Mouse (Mus musculus): ENCODE measurements at regions not wholly inside any gene's neighbourhood (a gene's known extent, or its start where the extent isn't known, plus 50 kb on each side); places are given as distances from the start of the nearest gene placed in this dataset.

GRCm38 (mm10) chr2:167852582-167852981 is 79.3 kb upstream of the Ptpn1 start:
- Histone ChIP-seq H3K4me3 (ENCODE audit: low read depth, low read length) (no peak overlapping the region), H3K9ac (ENCODE audit: low read depth, low read length) (no peak overlapping the region), H3K4me1 (ENCODE audit: control insufficient read depth, insufficient read depth, low read length) (no peaks in the 10 kb centered on the region), H3K36me3 (ENCODE audit: control insufficient read depth, insufficient read depth, low read length) (no peaks in the 10 kb centered on the region), H3K27ac (ENCODE audit: low read length) (no peak overlapping the region), H3K9me3 (replicated peaks; ENCODE audit: control insufficient read depth, low read length, poor library complexity, severe bottlenecking) (no peaks in the 10 kb centered on the region), H3K27me3 (ENCODE audit: control insufficient read depth, insufficient read depth, low read depth, low read length) (no peaks in the 10 kb centered on the region), H3K4me2 (ENCODE audit: low read length) (no peak overlapping the region)
- ATAC-seq = no peak
- WGBS = 84% methylated on average over 9 of the region's 9 CpGs

GRCm38 (mm10) chr2:167851216-167851896 is 80.5 kb upstream of the Ptpn1 start:
- Histone ChIP-seq H3K27me3 (ENCODE audit: control insufficient read depth, insufficient read depth, low read depth, low read length) (no peaks in the 10 kb centered on the region), H3K4me3 (ENCODE audit: low read depth, low read length) (no peak overlapping the region), H3K4me2 (ENCODE audit: low read length) (no peak overlapping the region), H3K4me1 (ENCODE audit: control insufficient read depth, insufficient read depth, low read length) (no peaks in the 10 kb centered on the region), H3K9ac (ENCODE audit: low read depth, low read length) (no peak overlapping the region), H3K27ac (ENCODE audit: low read length) (no peak overlapping the region), H3K9me3 (replicated peaks; ENCODE audit: control insufficient read depth, low read length, poor library complexity, severe bottlenecking) (no peaks in the 10 kb centered on the region), H3K36me3 (ENCODE audit: control insufficient read depth, insufficient read depth, low read length) (no peaks in the 10 kb centered on the region)
- 35% methylated on average over 11 of the region's 11 CpGs for WGBS
- no peak for ATAC-seq

- no peaks in the 10 kb centered on the region for H3K4me1 ChIP-seq (ENCODE audit: control insufficient read depth, insufficient read depth, low read length)
- H3K9me3 ChIP-seq (replicated peaks; ENCODE audit: control insufficient read depth, low read length, poor library complexity, severe bottlenecking) = no peaks in the 10 kb centered on the region
- H3K27ac ChIP-seq (ENCODE audit: low read length) = no peak overlapping the region
- H3K4me2 ChIP-seq (ENCODE audit: low read length) = no peak overlapping the region
- H3K4me3 ChIP-seq (ENCODE audit: low read depth, low read length) = no peak overlapping the region
- H3K36me3 ChIP-seq (ENCODE audit: control insufficient read depth, insufficient read depth, low read length) = no peaks in the 10 kb centered on the region
- WGBS = 83% methylated on average over 10 of the region's 10 CpGs
- no peaks in the 10 kb centered on the region for H3K27me3 ChIP-seq (ENCODE audit: control insufficient read depth, insufficient read depth, low read depth, low read length)
- no peak overlapping the region for H3K9ac ChIP-seq (ENCODE audit: low read depth, low read length)
- ATAC-seq = no peak
Measured at GRCm38 (mm10) chr2:167849999-167850552, 81.8 kb upstream of the Ptpn1 start.

- no peaks in the 10 kb centered on the region for H3K36me3 ChIP-seq (ENCODE audit: control insufficient read depth, insufficient read depth, low read length)
- H3K9me3 ChIP-seq (replicated peaks; ENCODE audit: control insufficient read depth, low read length, poor library complexity, severe bottlenecking) = no peaks in the 10 kb centered on the region
- no peak overlapping the region for H3K27ac ChIP-seq (ENCODE audit: low read length)
- 0 out of 2 replicates have a peak, but pooled peaks cover 2% of the 10 kb centered on the region for H3K4me1 ChIP-seq (ENCODE audit: control insufficient read depth, insufficient read depth, low read length)
- 80% methylated on average over 7 of the region's 7 CpGs for WGBS
- no peak overlapping the region for H3K4me3 ChIP-seq (ENCODE audit: low read depth, low read length)
- no peak for ATAC-seq
- H3K4me2 ChIP-seq (ENCODE audit: low read length) = no peak overlapping the region
- H3K27me3 ChIP-seq (ENCODE audit: control insufficient read depth, insufficient read depth, low read depth, low read length) = no peaks in the 10 kb centered on the region
- H3K9ac ChIP-seq (ENCODE audit: low read depth, low read length) = no peak overlapping the region
Measured at GRCm38 (mm10) chr2:167848468-167849440, 83.1 kb upstream of the Ptpn1 start.

GRCm38 (mm10) chr2:167847281-167848077 is 84.4 kb upstream of the Ptpn1 start:
- H3K9ac ChIP-seq (ENCODE audit: low read depth, low read length) = no peak overlapping the region
- WGBS = 83% methylated on average over 12 of the region's 12 CpGs
- no peaks in the 10 kb centered on the region for H3K27me3 ChIP-seq (ENCODE audit: control insufficient read depth, insufficient read depth, low read depth, low read length)
- H3K4me1 ChIP-seq (ENCODE audit: control insufficient read depth, insufficient read depth, low read length) = 0 out of 2 replicates have a peak, but pooled peaks cover 2% of the 10 kb centered on the region
- ATAC-seq = no peak
- no peaks in the 10 kb centered on the region for H3K9me3 ChIP-seq (replicated peaks; ENCODE audit: control insufficient read depth, low read length, poor library complexity, severe bottlenecking)
- H3K27ac ChIP-seq (ENCODE audit: low read length) = no peak overlapping the region
- no peaks in the 10 kb centered on the region for H3K36me3 ChIP-seq (ENCODE audit: control insufficient read depth, insufficient read depth, low read length)
- H3K4me3 ChIP-seq (ENCODE audit: low read depth, low read length) = no peak overlapping the region
- H3K4me2 ChIP-seq (ENCODE audit: low read length) = no peak overlapping the region

- no peak overlapping the region for H3K27ac ChIP-seq (ENCODE audit: low read length)
- H3K4me2 ChIP-seq (ENCODE audit: low read length) = no peak overlapping the region
- no peaks in the 10 kb centered on the region for H3K9me3 ChIP-seq (replicated peaks; ENCODE audit: control insufficient read depth, low read length, poor library complexity, severe bottlenecking)
- H3K4me1 ChIP-seq (ENCODE audit: control insufficient read depth, insufficient read depth, low read length) = peaks cover 4% of the 10 kb centered on the region; the same call in 1 of the 2 replicates
- WGBS = 85% methylated on average over 5 of the region's 5 CpGs
- ATAC-seq = no peak
- no peaks in the 10 kb centered on the region for H3K36me3 ChIP-seq (ENCODE audit: control insufficient read depth, insufficient read depth, low read length)
- no peak overlapping the region for H3K4me3 ChIP-seq (ENCODE audit: low read depth, low read length)
- H3K27me3 ChIP-seq (ENCODE audit: control insufficient read depth, insufficient read depth, low read depth, low read length) = no peaks in the 10 kb centered on the region
- no peak overlapping the region for H3K9ac ChIP-seq (ENCODE audit: low read depth, low read length)
Measured at GRCm38 (mm10) chr2:167845370-167845769, 86.5 kb upstream of the Ptpn1 start.

- H3K36me3 ChIP-seq (ENCODE audit: control insufficient read depth, insufficient read depth, low read length) = no peaks in the 10 kb centered on the region
- H3K27me3 ChIP-seq (ENCODE audit: control insufficient read depth, insufficient read depth, low read depth, low read length) = no peaks in the 10 kb centered on the region
- H3K9me3 ChIP-seq (replicated peaks; ENCODE audit: control insufficient read depth, low read length, poor library complexity, severe bottlenecking) = no peaks in the 10 kb centered on the region
- no peak overlapping the region for H3K9ac ChIP-seq (ENCODE audit: low read depth, low read length)
- whole genome bisulfite sequencing = 86% methylated on average over 7 of the region's 7 CpGs
- no peak overlapping the region for H3K27ac ChIP-seq (ENCODE audit: low read length)
- no peak for ATAC-seq
- H3K4me3 ChIP-seq (ENCODE audit: low read depth, low read length) = no peak overlapping the region
- H3K4me1 ChIP-seq (ENCODE audit: control insufficient read depth, insufficient read depth, low read length) = peaks cover 4% of the 10 kb centered on the region; the same call in 1 of the 2 replicates
- H3K4me2 ChIP-seq (ENCODE audit: low read length) = no peak overlapping the region
Measured at GRCm38 (mm10) chr2:167844556-167844955, 87.3 kb upstream of the Ptpn1 start.

GRCm38 (mm10) chr2:167843921-167844320 is 87.9 kb upstream of the Ptpn1 start:
- no peaks in the 10 kb centered on the region for H3K9me3 ChIP-seq (replicated peaks; ENCODE audit: control insufficient read depth, low read length, poor library complexity, severe bottlenecking)
- no peaks in the 10 kb centered on the region for H3K27me3 ChIP-seq (ENCODE audit: control insufficient read depth, insufficient read depth, low read depth, low read length)
- no peak overlapping the region for H3K9ac ChIP-seq (ENCODE audit: low read depth, low read length)
- no peak overlapping the region for H3K4me2 ChIP-seq (ENCODE audit: low read length)
- no peaks in the 10 kb centered on the region for H3K36me3 ChIP-seq (ENCODE audit: control insufficient read depth, insufficient read depth, low read length)
- ATAC-seq = no peak
- no peak overlapping the region for H3K4me3 ChIP-seq (ENCODE audit: low read depth, low read length)
- WGBS = 55% methylated on average over 5 of the region's 5 CpGs
- H3K4me1 ChIP-seq (ENCODE audit: control insufficient read depth, insufficient read depth, low read length) = peaks cover 4% of the 10 kb centered on the region; the same call in 1 of the 2 replicates
- H3K27ac ChIP-seq (ENCODE audit: low read length) = no peak overlapping the region

Data from midbrain, embryonic 16.5 days (tissue).